ENCODE assay signal across 9 mouse cellular contexts in genomic region chr11:46069408-46070003, GRCm38 (mm10). TPM values are rescaled to one million over a fixed set of nuclear protein-coding genes. Genes with fewer than 3 reads are reported as not detected.
DNase-seq lines count a peak whose midpoint lies in the region; ATAC-seq and TF ChIP-seq lines count a peak whose summit lies in the region.
"Had no signal": no experiment of that assay in that cellular context is flagged by ENCODE, and none has a peak within 500 bp of the region (broad histone marks: within the 10 kb centered on the region; RNA-seq: fewer than 3 reads in every experiment).

No protein-coding gene starts in this region.

- TF ChIP-seq CTCF in gastrocnemius, adult 2 months (IDR thresholded peaks at IDR 0.05) = no peak

- peaks cover 72% of the 10 kb centered on the region for H3K36me3 ChIP-seq in heart, embryonic 13.5 days
- peaks cover 2% of the 10 kb centered on the region for H3K36me3 ChIP-seq in liver, embryonic 11.5 days (ENCODE audit: control insufficient read depth, insufficient read depth, low read length)
- H3K36me3 ChIP-seq: hindbrain, embryonic 15.5 days had no signal

- peaks cover 90% of the 10 kb centered on the region for H3K4me1 ChIP-seq in heart, embryonic 13.5 days
- peaks cover 25% of the 10 kb centered on the region for H3K4me1 ChIP-seq in liver, embryonic 11.5 days (replicated peaks; ENCODE audit: control insufficient read depth, insufficient read depth, low read length)

- peak; percentile 59 for DNase-seq in gastrocnemius, adult 2 months
- no peak for DNase-seq in gastrocnemius, postnatal 4 days (ENCODE audit: low spot score in 2 of 2)
- peak; percentile 37 for DNase-seq in Muller cell, postnatal 12 days (ENCODE audit: inconsistent ontology term)
- no peak for DNase-seq in liver, embryonic 11.5 days (ENCODE audit: low spot score)
- no peak for DNase-seq in urinary bladder, postnatal 4 days (ENCODE audit: low spot score in 2 of 2)
- no peak for DNase-seq in adrenal gland, adult 8-10 months

- H3K27me3 ChIP-seq in heart, embryonic 13.5 days (replicated peaks) = no peaks in the 10 kb centered on the region
- no peaks in the 10 kb centered on the region; the same call in 1 of the 2 replicates for H3K27me3 ChIP-seq in liver, embryonic 11.5 days (replicated peaks; ENCODE audit: control insufficient read depth, insufficient read depth, low read length)
- H3K27me3 ChIP-seq: hindbrain, embryonic 15.5 days had no signal

- intact Hi-C loops in gastrocnemius, adult 2 months (cut with DNase I) = no loop called here

- peak overlapping the region; percentile 91 for H3K27ac ChIP-seq in gastrocnemius, adult 2 months
- peak overlapping the region; percentile 99 for H3K27ac ChIP-seq in heart, embryonic 13.5 days (replicated peaks)
- H3K27ac ChIP-seq in liver, embryonic 11.5 days (ENCODE audit: low read depth, low read length) = peak overlapping the region; percentile 64

- peak overlapping the region; percentile 38 for H3K4me2 ChIP-seq in heart, embryonic 13.5 days
- H3K4me2 ChIP-seq in liver, embryonic 11.5 days = no peak overlapping the region
- H3K4me2 ChIP-seq: hindbrain, embryonic 15.5 days had no signal

- no peaks in the 10 kb centered on the region for H3K9me3 ChIP-seq in heart, embryonic 13.5 days
- no peaks in the 10 kb centered on the region for H3K9me3 ChIP-seq in liver, embryonic 11.5 days (ENCODE audit: control insufficient read depth, low read length)
- H3K9me3 ChIP-seq: hindbrain, embryonic 15.5 days had no signal

- 10% methylated on average over 17 of the region's 17 CpGs for WGBS in heart, embryonic 13.5 days
- 61% methylated on average over 17 of the region's 17 CpGs for WGBS in liver, embryonic 11.5 days

- peak overlapping the region; percentile 31 for H3K4me3 ChIP-seq in gastrocnemius, adult 2 months
- no peak overlapping the region for H3K4me3 ChIP-seq in heart, embryonic 13.5 days
- H3K4me3 ChIP-seq in liver, embryonic 11.5 days (ENCODE audit: low read depth, low read length) = no peak overlapping the region
- H3K4me3 ChIP-seq: hindbrain, embryonic 15.5 days had no signal

- H3K9ac ChIP-seq in heart, embryonic 13.5 days = peak overlapping the region; percentile 78
- H3K9ac ChIP-seq in liver, embryonic 11.5 days (ENCODE audit: low read depth, low read length) = no peak overlapping the region
- H3K9ac ChIP-seq: hindbrain, embryonic 15.5 days had no signal

- ATAC-seq in heart, embryonic 13.5 days (ENCODE audit: extremely low read depth, insufficient number of reproducible peaks, low FRiP score, low TSS enrichment) = peak; percentile 3; the same call in 1 of the 2 replicates
- ATAC-seq in liver, embryonic 11.5 days (replicated peaks; ENCODE audit: low FRiP score) = no peak
- ATAC-seq in megakaryocyte progenitor cell, adult 5-6 weeks (replicated peaks; ENCODE audit: poor library complexity) = no peak

RNA-seq across cellular contexts. Expression of gene Adam19, which starts 13.7 kb away (rescaled TPM):
- total RNA-seq in gastrocnemius, adult 2 months (2021) = 1 to 10 TPM; 3.0 to 3.7 TPM
- total RNA-seq in gastrocnemius, postnatal 4 days (2021) = 10 to 100 TPM; 48.3 to 56.3 TPM
- 24.2 and 24.7 TPM in 2 replicates for polyA plus RNA-seq in heart, embryonic 13.5 days (2015; fragmentation: Nextera tagmentation; extraction: Ambion mirVana)
- polyA plus RNA-seq in liver, embryonic 11.5 days (2014; fragmentation: Nextera tagmentation; extraction: Ambion mirVana) = 8.5 and 8.8 TPM in 2 replicates
- total RNA-seq in megakaryocyte progenitor cell, adult 5-6 weeks (2015) = 0.49 and 0.76 TPM in 2 replicates
- 0.46 and 0.64 TPM in 2 replicates for total RNA-seq in megakaryocyte progenitor cell, adult 5-6 weeks (2017)
- 1 to 10 TPM; 1.7 to 5.9 (median 3.8) TPM for total RNA-seq in adrenal gland, adult 8-10 months (2022)

RNA-seq across cellular contexts. Expression of gene Gm12166, which starts 17.4 kb away (rescaled TPM):
- total RNA-seq in gastrocnemius, adult 2 months (2021) = under 1 TPM; 0.64 to 0.99 TPM
- total RNA-seq in gastrocnemius, postnatal 4 days (2021) = 1 to 10 TPM; 1.1 to 1.3 TPM
- 4.8 and 5.3 TPM in 2 replicates for polyA plus RNA-seq in heart, embryonic 13.5 days (2015; fragmentation: Nextera tagmentation; extraction: Ambion mirVana)
- polyA plus RNA-seq in liver, embryonic 11.5 days (2014; fragmentation: Nextera tagmentation; extraction: Ambion mirVana) = 5.5 and 6.6 TPM in 2 replicates
- total RNA-seq in megakaryocyte progenitor cell, adult 5-6 weeks (2015) = 18.5 and 19.4 TPM in 2 replicates
- 13.0 and 26.7 TPM in 2 replicates for total RNA-seq in megakaryocyte progenitor cell, adult 5-6 weeks (2017)
- total RNA-seq in adrenal gland, adult 8-10 months (2022) = 1 to 10 TPM; 3.3 to 5.9 (median 4.4) TPM

Comparison
In these comparisons a context has a peak if more than half of its experiments do, and no peak if none do; other contexts are left out.
1. DNase-seq: peak in gastrocnemius, adult 2 months (single experiment) and Muller cell, postnatal 12 days (single experiment); none in gastrocnemius, postnatal 4 days (0 of 2), liver, embryonic 11.5 days (single experiment), urinary bladder, postnatal 4 days (0 of 2) and adrenal gland, adult 8-10 months (single experiment).
2. RNA of gene Adam19, which starts 13.7 kb away (total RNA-seq): 48.3 to 56.3 TPM in gastrocnemius, postnatal 4 days; 1.7 to 5.9 TPM in adrenal gland, adult 8-10 months, 3.0 to 3.7 TPM in gastrocnemius, adult 2 months and 0.46 to 0.76 TPM in megakaryocyte progenitor cell, adult 5-6 weeks; every median in the first group is over 4 times any median in the second.
3. Peak in every context shown above with its lines, with median percentiles within 50 percentile points of each other: H3K27ac ChIP-seq.